Mouse (Mus musculus) stomach, postnatal 0 days (tissue): ENCODE measurements around the gene Ier3. TPM values are rescaled to one million over a fixed set of nuclear protein-coding genes. Genes with fewer than 3 reads are reported as not detected.

Source experiments
- ATAC-seq: fragments of 200-750 bp; cut with Nextera tagmentation; 2 replicates; pipeline ENCODE4 v1.8.0; 2017; ENCODE audit not compliant: low FRiP score, low TSS enrichment
- DNase-seq: peaks from one replicate; pipeline ENCODE4 v3.0.0-alpha.2; 2016; ENCODE audit warnings: low spot score
- H3K27ac ChIP-seq: fragments of 300-500 bp; sonication (generic); replicated peaks from 2 replicates; pipeline ENCODE4 v1.5.1; 2014; ENCODE audit warnings: mild to moderate bottlenecking, control low read depth
- H3K27me3 ChIP-seq: fragments of 300-500 bp; sonication (generic); 2 replicates; pipeline ENCODE4 v1.6.1; 2014; ENCODE audit warnings: low read length; ENCODE audit not compliant: control insufficient read depth, insufficient read depth
- H3K36me3 ChIP-seq: fragments of 300-500 bp; sonication (generic); 2 replicates; pipeline ENCODE4 v1.6.1; 2014; ENCODE audit warnings: low read length, mixed read lengths; ENCODE audit not compliant: control insufficient read depth, insufficient read depth
- H3K4me1 ChIP-seq: fragments of 300-500 bp; sonication (generic); replicated peaks from 2 replicates; pipeline ENCODE4 v1.6.1; 2014; ENCODE audit warnings: antibody characterized with exemption; ENCODE audit not compliant: control insufficient read depth, insufficient read depth
- H3K4me2 ChIP-seq: fragments of 300-500 bp; sonication (generic); replicated peaks from 2 replicates; pipeline ENCODE4 v1.6.1; 2014; ENCODE audit warnings: low read depth, mild to moderate bottlenecking, control low read depth, moderate library complexity
- H3K4me3 ChIP-seq: fragments of 300-500 bp; sonication (generic); 2 replicates; pipeline ENCODE4 v1.5.1; 2014; ENCODE audit warnings: low read depth, low read length, control low read depth
- H3K9ac ChIP-seq: fragments of 300-500 bp; sonication (generic); 2 replicates; pipeline ENCODE4 v1.6.1; 2014; ENCODE audit warnings: mild to moderate bottlenecking, low read length, control low read depth, mixed read lengths
- H3K9me3 ChIP-seq: fragments of 300-500 bp; sonication (generic); 2 replicates; pipeline ENCODE4 v1.6.1; 2016; ENCODE audit warnings: low read length; ENCODE audit not compliant: control insufficient read depth
- CTCF ChIP-seq: IDR thresholded peaks from 2 replicates; pipeline ENCODE4 v1.5.1; 2016; ENCODE audit warnings: antibody characterized with exemption, low read depth, mild to moderate bottlenecking, moderate library complexity
- EP300 ChIP-seq: optimal IDR thresholded peaks from 2 replicates; pipeline ENCODE3; 2016; ENCODE audit warnings: antibody characterized with exemption
- WGBS: fragments of 180-500 bp; shearing (Covaris S2); extraction: QIAGEN DNeasy Blood & Tissue Kit; methylation state at CpG from one replicate; pipeline ENCODE4 v1.1.7; 2014; 5-methylcytosine and 5-hydroxymethylcytosine counted together
- polyA plus RNA-seq: library from polyadenylated mRNA; unstranded; fragments of >200 nt; fragmentation: Nextera tagmentation; extraction: Ambion mirVana; gene quantifications from 2 replicates; pipeline ENCODE4 v1.2.1, GENCODE M21; 2015

Gene Ier3
- polyA plus RNA-seq, 1 experiment from 2014 or later: 74.8 TPM

DNA sequence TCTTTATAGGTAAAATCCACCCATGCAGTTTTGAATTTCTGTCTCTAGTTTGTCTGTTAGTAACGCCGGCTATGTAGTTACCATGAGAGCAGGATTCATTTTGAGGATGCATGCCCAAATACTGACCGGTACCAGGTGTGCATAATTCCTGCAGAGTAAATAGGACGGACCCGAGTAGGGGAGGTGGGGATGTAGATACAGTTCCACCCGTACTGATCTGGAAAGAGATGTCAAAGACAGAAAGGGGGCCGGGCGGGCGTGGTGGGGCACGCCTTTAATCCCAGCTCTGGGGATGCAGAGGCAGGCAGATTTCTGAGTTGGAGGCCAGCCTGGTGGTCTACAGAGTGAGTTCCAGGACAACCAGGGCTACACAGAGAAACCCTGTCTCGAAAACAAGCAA is 20.5 kb downstream of the Ier3 start:
- H3K27ac ChIP-seq: peak overlapping the region; percentile 64; the same call in 1 of the 2 replicates
- peak overlapping the region; percentile 54 for H3K9ac ChIP-seq
- no peaks in the 10 kb centered on the region for H3K27me3 ChIP-seq
- TF ChIP-seq EP300: peak; percentile 4
- no peak for TF ChIP-seq CTCF
- H3K4me1 ChIP-seq: no peaks in the 10 kb centered on the region; the same call in 1 of the 2 replicates
- DNase-seq (no peak), ATAC-seq (no peak)
- H3K9me3 ChIP-seq: no peaks in the 10 kb centered on the region
- 13% methylated on average over 11 of the region's 11 CpGs for WGBS
- H3K36me3 ChIP-seq: peaks cover 3% of the 10 kb centered on the region; the same call in 1 of the 2 replicates
- peak overlapping the region; percentile 71 for H3K4me2 ChIP-seq
- peak overlapping the region; percentile 49 for H3K4me3 ChIP-seq

DNA sequence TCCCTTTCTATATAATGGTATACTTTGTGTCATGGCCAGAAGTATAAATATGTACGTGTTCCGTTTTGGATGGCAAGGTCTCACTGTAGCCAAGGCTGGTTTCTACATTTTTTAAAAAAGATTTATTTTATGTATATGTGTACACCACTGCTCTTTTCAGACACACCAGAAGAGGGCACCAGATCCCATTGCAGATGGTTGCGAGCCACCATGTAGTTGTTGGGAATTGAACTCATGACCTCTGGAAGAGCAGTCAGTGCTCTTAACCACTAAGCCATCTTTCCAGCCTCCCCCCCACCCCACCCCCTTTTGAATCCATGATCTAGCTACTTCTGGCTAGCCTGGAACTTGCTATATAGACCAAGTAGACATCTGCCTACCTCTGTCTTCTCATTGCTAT is 22.0 kb downstream of the Ier3 start:
- H3K9ac ChIP-seq: no peak overlapping the region
- ATAC-seq (no peak), DNase-seq (no peak)
- H3K9me3 ChIP-seq: no peaks in the 10 kb centered on the region
- H3K27ac ChIP-seq: no peak overlapping the region
- no peak overlapping the region for H3K4me2 ChIP-seq
- no peaks in the 10 kb centered on the region for H3K27me3 ChIP-seq
- no peaks in the 10 kb centered on the region; the same call in 1 of the 2 replicates for H3K4me1 ChIP-seq
- peak; percentile 54 for TF ChIP-seq CTCF
- no peak for TF ChIP-seq EP300
- H3K36me3 ChIP-seq: peaks cover 15% of the 10 kb centered on the region
- H3K4me3 ChIP-seq: no peak overlapping the region
- 88% methylated on average over 3 of the region's 3 CpGs for WGBS

DNA sequence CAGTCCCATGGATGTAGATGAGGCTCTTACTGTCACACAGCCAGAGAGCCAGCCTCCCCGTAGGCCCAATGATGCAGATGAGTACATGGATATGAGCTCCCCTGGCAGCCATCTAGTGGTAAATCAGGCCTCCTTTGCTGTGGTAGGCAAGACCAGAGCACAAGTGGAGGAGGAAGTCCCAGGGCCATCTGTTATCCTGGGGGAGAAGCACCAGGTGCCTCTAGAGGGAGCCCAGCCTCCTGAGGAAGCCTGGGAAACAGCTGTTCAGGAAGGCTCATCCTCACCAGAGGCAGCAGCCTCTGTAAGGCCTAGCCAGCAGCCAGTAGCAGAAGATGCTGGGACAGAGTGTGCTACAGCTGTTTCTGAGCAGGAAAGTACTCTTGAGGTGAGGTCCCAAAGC is 26.6 kb downstream of the Ier3 start:
- TF ChIP-seq EP300 (no peak), CTCF (peak; percentile 54)
- Histone ChIP-seq H3K4me1 (no peaks in the 10 kb centered on the region), H3K4me2 (no peak overlapping the region), H3K27me3 (no peaks in the 10 kb centered on the region), H3K36me3 (peaks cover 28% of the 10 kb centered on the region), H3K27ac (no peak overlapping the region), H3K9me3 (no peaks in the 10 kb centered on the region), H3K9ac (no peak overlapping the region; the same call in 1 of the 2 replicates), H3K4me3 (no peak overlapping the region)
- ATAC-seq: 0 out of 2 replicates have a peak, but pooled peaks have one; percentile 30
- 36% methylated on average over 1 of the region's 1 CpGs for WGBS
- no peak for DNase-seq

DNA sequence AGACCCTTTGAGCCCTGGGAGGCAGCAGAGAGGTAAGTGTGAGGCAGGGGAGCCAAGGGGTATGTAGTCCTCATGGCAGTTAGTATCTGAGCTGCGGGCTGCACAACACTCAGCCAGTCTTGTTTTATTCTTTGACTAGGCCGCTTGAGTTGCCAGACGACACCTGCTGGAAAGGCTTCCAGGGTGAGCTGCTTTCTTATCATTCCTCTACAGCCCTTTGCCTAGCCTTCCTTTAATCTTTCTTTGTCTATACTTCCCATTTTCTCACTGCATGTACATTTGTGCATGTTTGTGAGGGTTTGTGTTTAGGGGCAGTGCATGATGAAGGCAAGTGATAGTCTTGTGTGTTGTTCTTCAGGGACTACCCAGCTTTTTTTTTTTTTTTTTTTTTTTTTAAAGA is 29.5 kb downstream of the Ier3 start:
- ATAC-seq (no peak), DNase-seq (no peak)
- H3K4me3 ChIP-seq: no peak overlapping the region
- H3K4me1 ChIP-seq: no peaks in the 10 kb centered on the region
- H3K27me3 ChIP-seq: no peaks in the 10 kb centered on the region
- no peak for TF ChIP-seq CTCF
- no peak for TF ChIP-seq EP300
- H3K4me2 ChIP-seq: no peak overlapping the region
- peaks cover 25% of the 10 kb centered on the region for H3K36me3 ChIP-seq
- no peak overlapping the region for H3K27ac ChIP-seq
- H3K9me3 ChIP-seq: no peaks in the 10 kb centered on the region
- WGBS: 83% methylated on average over 3 of the region's 3 CpGs
- no peak overlapping the region for H3K9ac ChIP-seq

DNA sequence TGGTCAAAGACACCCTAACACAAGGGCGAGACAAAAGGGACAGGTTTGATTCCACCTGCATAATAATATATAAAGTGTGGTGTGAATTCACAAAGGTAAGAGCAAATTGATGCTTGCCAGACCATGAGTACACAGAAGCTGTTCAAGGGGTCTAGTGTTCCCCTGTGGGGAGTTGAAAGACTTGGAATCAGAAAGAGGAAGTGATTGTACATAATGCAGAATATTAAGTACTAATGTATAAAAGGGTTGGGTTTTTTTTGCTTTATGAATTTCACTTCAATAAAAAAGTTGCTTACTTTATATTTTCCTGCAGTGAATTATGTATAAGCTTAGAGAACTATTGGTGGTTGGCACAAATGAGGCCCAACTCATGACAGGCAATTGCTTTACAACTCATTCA is 37.9 kb downstream of the Ier3 start:
- H3K9ac ChIP-seq: no peak overlapping the region
- no peak overlapping the region for H3K4me2 ChIP-seq
- WGBS: 92% methylated on average over 1 of the region's 1 CpGs
- H3K4me3 ChIP-seq: no peak overlapping the region
- H3K9me3 ChIP-seq: no peaks in the 10 kb centered on the region
- H3K27me3 ChIP-seq: no peaks in the 10 kb centered on the region
- peaks cover 3% of the 10 kb centered on the region for H3K36me3 ChIP-seq
- H3K4me1 ChIP-seq: no peaks in the 10 kb centered on the region
- DNase-seq: no peak
- H3K27ac ChIP-seq: no peak overlapping the region
- ATAC-seq: no peak
- no peak for TF ChIP-seq CTCF
- no peak for TF ChIP-seq EP300

DNA sequence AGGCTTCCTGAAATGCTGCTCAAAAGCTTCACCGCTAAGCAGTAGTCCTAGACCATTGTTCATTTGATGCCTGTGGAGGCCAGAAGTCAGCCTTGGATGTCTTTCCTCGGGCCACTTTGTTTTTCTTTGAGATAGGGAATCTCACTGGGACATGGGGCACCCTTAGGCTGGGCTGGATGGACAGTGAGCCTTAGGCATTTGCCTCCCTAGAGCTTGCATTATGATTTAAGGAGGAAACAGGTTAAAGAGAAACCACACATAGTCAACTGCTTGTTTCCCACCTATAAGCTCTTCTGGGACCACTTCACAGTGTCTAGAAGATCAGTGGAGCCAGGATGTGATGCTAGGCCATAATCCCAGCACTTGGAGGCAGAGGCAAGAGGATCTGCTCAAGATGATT is 38.4 kb downstream of the Ier3 start:
- H3K4me2 ChIP-seq: no peak overlapping the region
- H3K4me1 ChIP-seq: no peaks in the 10 kb centered on the region
- TF ChIP-seq EP300 (no peak), CTCF (no peak)
- peaks cover 3% of the 10 kb centered on the region for H3K36me3 ChIP-seq
- H3K9ac ChIP-seq: no peak overlapping the region
- H3K9me3 ChIP-seq: no peaks in the 10 kb centered on the region
- H3K4me3 ChIP-seq: no peak overlapping the region
- DNase-seq (no peak), ATAC-seq (no peak)
- no peak overlapping the region for H3K27ac ChIP-seq
- 73% methylated on average over 2 of the region's 2 CpGs for WGBS
- H3K27me3 ChIP-seq: no peaks in the 10 kb centered on the region
